9 mouse cellular contexts compared by ENCODE assay signal in genomic region chr11:77461856-77462255, GRCm38 (mm10). TPM values are rescaled to one million over a fixed set of nuclear protein-coding genes. Genes with fewer than 3 reads are reported as not detected.
DNase-seq lines count a peak whose midpoint lies in the region; ATAC-seq and TF ChIP-seq lines count a peak whose summit lies in the region.
"Had no signal": no experiment of that assay in that cellular context is flagged by ENCODE, and none has a peak within 500 bp of the region (broad histone marks: within the 10 kb centered on the region; RNA-seq: fewer than 3 reads in every experiment).

No protein-coding gene starts in this region.

- H3K4me1 ChIP-seq in heart, embryonic 11.5 days (ENCODE audit: control insufficient read depth, insufficient read depth, low read length): peaks cover 25% of the 10 kb centered on the region
- peaks cover 5% of the 10 kb centered on the region for H3K4me1 ChIP-seq in forebrain, postnatal 0 days (ENCODE audit: insufficient read depth)
- H3K4me1 ChIP-seq in liver, postnatal 0 days (ENCODE audit: insufficient read depth): peaks cover 12% of the 10 kb centered on the region; the same call in 1 of the 2 replicates

- peaks cover 18% of the 10 kb centered on the region for H3K27me3 ChIP-seq in heart, embryonic 11.5 days (ENCODE audit: control insufficient read depth, insufficient read depth, low read length)
- no peaks in the 10 kb centered on the region; the same call in none of the 2 replicates for H3K27me3 ChIP-seq in forebrain, postnatal 0 days (ENCODE audit: insufficient read depth, low read length)
- peaks cover 56% of the 10 kb centered on the region for H3K27me3 ChIP-seq in liver, postnatal 0 days (ENCODE audit: insufficient read depth, low read length)

- H3K4me2 ChIP-seq in heart, embryonic 11.5 days: peak overlapping the region; percentile 89
- H3K4me2 ChIP-seq in forebrain, postnatal 0 days (ENCODE audit: low read depth): peak overlapping the region; percentile 99
- H3K4me2 ChIP-seq in liver, postnatal 0 days (ENCODE audit: low read depth, low read length): peak overlapping the region; percentile 91

- TF ChIP-seq CTCF in forebrain, postnatal 0 days (IDR thresholded peaks at IDR 0.05; ENCODE audit: low read depth): no peak
- TF ChIP-seq CTCF in liver, postnatal 0 days (IDR thresholded peaks at IDR 0.05; ENCODE audit: low read depth): no peak

- no peak for DNase-seq in heart, postnatal 14 days
- DNase-seq in forebrain, postnatal 0 days: no peak
- no peak for DNase-seq in liver, postnatal 0 days
- DNase-seq in layer of hippocampus, postnatal 36 days: no peak
- DNase-seq in gastrocnemius, adult 8-10 months (ENCODE audit: low spot score in 2 of 2): no peak
- DNase-seq in testis, postnatal 10 days (ENCODE audit: low spot score): no peak
- DNase-seq: cerebellum, adult 11-12 months had no signal

- H3K9ac ChIP-seq in heart, embryonic 11.5 days (ENCODE audit: low read depth, low read length): peak overlapping the region; percentile 78
- peak overlapping the region; percentile 56 for H3K9ac ChIP-seq in forebrain, postnatal 0 days
- peak overlapping the region; percentile 30; the same call in 1 of the 2 replicates for H3K9ac ChIP-seq in liver, postnatal 0 days (replicated peaks)

- H3K36me3 ChIP-seq in heart, embryonic 11.5 days (ENCODE audit: control insufficient read depth, insufficient read depth, low read length): no peaks in the 10 kb centered on the region; the same call in 1 of the 2 replicates
- H3K36me3 ChIP-seq in forebrain, postnatal 0 days (ENCODE audit: insufficient read depth): no peaks in the 10 kb centered on the region
- no peaks in the 10 kb centered on the region for H3K36me3 ChIP-seq in liver, postnatal 0 days (replicated peaks; ENCODE audit: insufficient read depth, low read length)

- ATAC-seq in heart, embryonic 11.5 days (replicated peaks; ENCODE audit: insufficient number of reproducible peaks, low FRiP score, low TSS enrichment): no peak
- peak; percentile 12 for ATAC-seq in CD4-positive, CD25-positive, alpha-beta regulatory T cell, adult 4 months
- no peak for ATAC-seq in forebrain, postnatal 0 days
- 0 out of 2 replicates have a peak, but pooled peaks have one; percentile 3 for ATAC-seq in liver, postnatal 0 days

- 6% methylated on average over 6 of the region's 6 CpGs for WGBS in heart, embryonic 11.5 days (ENCODE audit: insufficient replicate concordance)
- WGBS in forebrain, postnatal 0 days: 4% methylated on average over 6 of the region's 6 CpGs
- WGBS in liver, postnatal 0 days (ENCODE audit: insufficient replicate concordance): 4% methylated on average over 6 of the region's 6 CpGs

- H3K4me3 ChIP-seq in heart, embryonic 11.5 days (ENCODE audit: low read depth, low read length): peak overlapping the region; percentile 64
- H3K4me3 ChIP-seq in forebrain, postnatal 0 days (ENCODE audit: low read depth, low read length): peak overlapping the region; percentile 45
- H3K4me3 ChIP-seq in liver, postnatal 0 days (ENCODE audit: low read depth, low read length): peak overlapping the region; percentile 53

- H3K9me3 ChIP-seq in heart, embryonic 11.5 days (replicated peaks; ENCODE audit: control insufficient read depth, low read length): no peaks in the 10 kb centered on the region
- H3K9me3 ChIP-seq in forebrain, postnatal 0 days (ENCODE audit: low read length): no peaks in the 10 kb centered on the region
- H3K9me3 ChIP-seq in liver, postnatal 0 days (ENCODE audit: low read length): no peaks in the 10 kb centered on the region

- intact Hi-C loops in heart, postnatal 14 days (cut with DNase I): no loop called here

- no peak for TF ChIP-seq EP300 in liver, postnatal 0 days (IDR thresholded peaks at IDR 0.05; ENCODE audit: low read depth)

- peak overlapping the region; percentile 93 for H3K27ac ChIP-seq in heart, embryonic 11.5 days (ENCODE audit: low read depth, low read length)
- no peak overlapping the region for H3K27ac ChIP-seq in forebrain, postnatal 0 days (ENCODE audit: low read depth, low read length)
- H3K27ac ChIP-seq in liver, postnatal 0 days (ENCODE audit: low read depth): no peak overlapping the region

RNA-seq across cellular contexts. Expression of gene Coro6, which starts 0.4 kb away (rescaled TPM):
- polyA plus RNA-seq in heart, embryonic 11.5 days (2014; fragmentation: Nextera tagmentation; extraction: Ambion mirVana): 35.3 and 38.9 TPM in 2 replicates
- 100 to 1,000 TPM; 188 to 189 TPM for total RNA-seq in heart, postnatal 14 days (2021)
- polyA plus RNA-seq in CD4-positive, CD25-positive, alpha-beta regulatory T cell, adult 4 months (2017; shearing (Covaris generic)): not detected
- total RNA-seq in forebrain, postnatal 0 days (2014; rRNA removed): 0.43 and 0.54 TPM in 2 replicates
- polyA plus RNA-seq in forebrain, postnatal 0 days (2015; fragmentation: Nextera tagmentation; extraction: Ambion mirVana): 0.12 and 0.28 TPM in 2 replicates
- 0.05 and 0.38 TPM in 2 replicates for polyA plus RNA-seq in liver, postnatal 0 days (2015; fragmentation: Nextera tagmentation; extraction: Ambion mirVana)
- total RNA-seq in layer of hippocampus, postnatal 36 days (2021): 10 to 100 TPM; 12.5 to 15.9 TPM
- 100 to 1,000 TPM; 159 to 184 (median 168) TPM for total RNA-seq in gastrocnemius, adult 8-10 months (2022)

RNA-seq across cellular contexts. Expression of gene Ankrd13b, which starts 27.6 kb away (rescaled TPM):
- 3.0 and 3.4 TPM in 2 replicates for polyA plus RNA-seq in heart, embryonic 11.5 days (2014; fragmentation: Nextera tagmentation; extraction: Ambion mirVana)
- 10 to 100 TPM; 10.6 to 10.9 TPM for total RNA-seq in heart, postnatal 14 days (2021)
- polyA plus RNA-seq in CD4-positive, CD25-positive, alpha-beta regulatory T cell, adult 4 months (2017; shearing (Covaris generic)): 1 to 10 TPM; 1.3 to 1.4 TPM
- 81.7 and 81.9 TPM in 2 replicates for total RNA-seq in forebrain, postnatal 0 days (2014; rRNA removed)
- polyA plus RNA-seq in forebrain, postnatal 0 days (2015; fragmentation: Nextera tagmentation; extraction: Ambion mirVana): 55.4 and 56.8 TPM in 2 replicates
- 0.53 and 0.72 TPM in 2 replicates for polyA plus RNA-seq in liver, postnatal 0 days (2015; fragmentation: Nextera tagmentation; extraction: Ambion mirVana)
- 10 to 100 TPM; 83.2 to 88.4 TPM for total RNA-seq in layer of hippocampus, postnatal 36 days (2021)
- total RNA-seq in gastrocnemius, adult 8-10 months (2022): 10 to 100 TPM in 3 of 4 experiments, 1 to 10 TPM in 1; 9.1 to 13.7 (median 11.7) TPM

RNA-seq across cellular contexts. Expression of gene Git1, which starts 31.5 kb away (rescaled TPM):
- 13.3 and 15.1 TPM in 2 replicates for polyA plus RNA-seq in heart, embryonic 11.5 days (2014; fragmentation: Nextera tagmentation; extraction: Ambion mirVana)
- total RNA-seq in heart, postnatal 14 days (2021): 10 to 100 TPM; 49.1 to 50.0 TPM
- polyA plus RNA-seq in CD4-positive, CD25-positive, alpha-beta regulatory T cell, adult 4 months (2017; shearing (Covaris generic)): 10 to 100 TPM in 1 of 2 experiments, 1 to 10 TPM in 1; 9.6 to 10.9 TPM
- total RNA-seq in forebrain, postnatal 0 days (2014; rRNA removed): 91.2 and 126 TPM in 2 replicates
- 20.1 and 22.1 TPM in 2 replicates for polyA plus RNA-seq in forebrain, postnatal 0 days (2015; fragmentation: Nextera tagmentation; extraction: Ambion mirVana)
- 2.1 and 2.5 TPM in 2 replicates for polyA plus RNA-seq in liver, postnatal 0 days (2015; fragmentation: Nextera tagmentation; extraction: Ambion mirVana)
- 100 to 1,000 TPM; 284 to 288 TPM for total RNA-seq in layer of hippocampus, postnatal 36 days (2021)
- 10 to 100 TPM; 25.7 to 34.1 (median 29.7) TPM for total RNA-seq in gastrocnemius, adult 8-10 months (2022)

RNA-seq across cellular contexts. Expression of gene Abhd15, which starts 53.1 kb away (rescaled TPM):
- 0.82 and 1.5 TPM in 2 replicates for polyA plus RNA-seq in heart, embryonic 11.5 days (2014; fragmentation: Nextera tagmentation; extraction: Ambion mirVana)
- total RNA-seq in heart, postnatal 14 days (2021): 1 to 10 TPM; 2.0 to 2.7 TPM
- 1 to 10 TPM; 2.0 to 3.7 TPM for polyA plus RNA-seq in CD4-positive, CD25-positive, alpha-beta regulatory T cell, adult 4 months (2017; shearing (Covaris generic))
- total RNA-seq in forebrain, postnatal 0 days (2014; rRNA removed): 1.6 and 1.9 TPM in 2 replicates
- polyA plus RNA-seq in forebrain, postnatal 0 days (2015; fragmentation: Nextera tagmentation; extraction: Ambion mirVana): 1.1 and 1.5 TPM in 2 replicates
- 16.2 and 18.5 TPM in 2 replicates for polyA plus RNA-seq in liver, postnatal 0 days (2015; fragmentation: Nextera tagmentation; extraction: Ambion mirVana)
- total RNA-seq in layer of hippocampus, postnatal 36 days (2021): 1 to 10 TPM; 1.3 to 1.5 TPM
- total RNA-seq in gastrocnemius, adult 8-10 months (2022): under 1 TPM; 0.10 to 0.92 (median 0.39) TPM

RNA-seq across cellular contexts. Expression of gene Trp53i13, which starts 53.9 kb away (rescaled TPM):
- 23.0 and 24.8 TPM in 2 replicates for polyA plus RNA-seq in heart, embryonic 11.5 days (2014; fragmentation: Nextera tagmentation; extraction: Ambion mirVana)
- 10 to 100 TPM in 1 of 2 experiments, 1 to 10 TPM in 1; 9.1 to 10.3 TPM for total RNA-seq in heart, postnatal 14 days (2021)
- 1 to 10 TPM; 5.9 to 8.5 TPM for polyA plus RNA-seq in CD4-positive, CD25-positive, alpha-beta regulatory T cell, adult 4 months (2017; shearing (Covaris generic))
- 7.7 and 12.4 TPM in 2 replicates for total RNA-seq in forebrain, postnatal 0 days (2014; rRNA removed)
- polyA plus RNA-seq in forebrain, postnatal 0 days (2015; fragmentation: Nextera tagmentation; extraction: Ambion mirVana): 12.3 and 12.4 TPM in 2 replicates
- polyA plus RNA-seq in liver, postnatal 0 days (2015; fragmentation: Nextera tagmentation; extraction: Ambion mirVana): 4.8 and 5.4 TPM in 2 replicates
- 1 to 10 TPM; 5.4 to 5.9 TPM for total RNA-seq in layer of hippocampus, postnatal 36 days (2021)
- total RNA-seq in gastrocnemius, adult 8-10 months (2022): 1 to 10 TPM; 3.3 to 6.0 (median 3.8) TPM

Comparison
In these comparisons a context has a peak if more than half of its experiments do, and no peak if none do; other contexts are left out.
1. ATAC-seq: peak in CD4-positive, CD25-positive, alpha-beta regulatory T cell, adult 4 months (single experiment) and liver, postnatal 0 days (single experiment); none in heart, embryonic 11.5 days (single experiment) and forebrain, postnatal 0 days (single experiment).
2. Peak in every context shown above with its lines, with median percentiles within 50 percentile points of each other: H3K4me2 ChIP-seq, H3K4me3 ChIP-seq and H3K9ac ChIP-seq.